ENCODE assay signal across 17 mouse cellular contexts in the genomic region with DNA sequence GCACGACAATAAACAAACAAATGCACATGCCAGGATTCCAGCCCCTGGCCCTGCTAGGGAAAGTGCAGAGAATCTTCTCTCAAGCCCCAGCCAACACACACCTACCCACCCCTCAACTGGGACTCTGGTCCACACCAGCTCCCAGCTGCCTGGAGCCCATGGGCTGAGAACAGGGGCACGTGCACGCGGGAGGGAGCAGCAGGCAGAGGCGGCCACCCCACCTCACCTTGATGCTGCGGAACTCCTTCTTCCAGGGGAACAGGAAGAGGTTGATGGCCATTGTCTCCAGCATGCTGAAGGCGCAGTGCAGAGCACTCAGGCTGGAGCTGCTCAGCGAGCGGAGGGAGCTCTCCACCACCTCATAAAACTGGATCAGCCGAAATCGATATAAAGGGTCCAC. TPM values are rescaled to one million over a fixed set of nuclear protein-coding genes. Genes with fewer than 3 reads are reported as not detected.
DNase-seq lines count a peak whose midpoint lies in the region; ATAC-seq and TF ChIP-seq lines count a peak whose summit lies in the region.
"Had no signal": no experiment of that assay in that cellular context is flagged by ENCODE, and none has a peak within 500 bp of the region (broad histone marks: within the 10 kb centered on the region; RNA-seq: fewer than 3 reads in every experiment).

No protein-coding gene starts in this region.

- no peak for TF ChIP-seq CTCF in hindbrain, postnatal 0 days (IDR thresholded peaks at IDR 0.05; ENCODE audit: low read depth)
- TF ChIP-seq CTCF in small intestine, adult 2 months (IDR thresholded peaks at IDR 0.05; ENCODE audit: extremely low read depth, insufficient read length, insufficient replicate concordance, low read depth, low read length), result no peak

- H3K36me3 ChIP-seq in hindbrain, postnatal 0 days (ENCODE audit: insufficient read depth, low read length), result peaks cover 21% of the 10 kb centered on the region
- peaks cover 41% of the 10 kb centered on the region for H3K36me3 ChIP-seq in hindbrain, embryonic 12.5 days
- H3K36me3 ChIP-seq in small intestine, adult 2 months (ENCODE audit: control insufficient read depth, insufficient read depth, low read length), result peaks cover 48% of the 10 kb centered on the region

- H3K27ac ChIP-seq in hindbrain, postnatal 0 days, result peak overlapping the region; percentile 70
- no peak overlapping the region for H3K27ac ChIP-seq in hindbrain, embryonic 12.5 days
- peak overlapping the region; percentile 90 for H3K27ac ChIP-seq in small intestine, adult 2 months (ENCODE audit: insufficient read depth, low read depth, low read length)
- H3K27ac ChIP-seq: embryonic facial prominence, embryonic 10.5 days; kidney, embryonic 15.5 days had no signal

- no peaks in the 10 kb centered on the region for H3K9me3 ChIP-seq in hindbrain, postnatal 0 days (ENCODE audit: low read length)
- H3K9me3 ChIP-seq in hindbrain, embryonic 12.5 days (replicated peaks), result no peaks in the 10 kb centered on the region
- H3K9me3 ChIP-seq: embryonic facial prominence, embryonic 10.5 days; heart, embryonic 15.5 days; kidney, embryonic 15.5 days had no signal

- DNase-seq in cerebellum, postnatal 10 days, result peak; percentile 41 to 61
- no peak for DNase-seq in cerebellum, adult 18-20 months
- DNase-seq in heart, adult 11 months, result peak; percentile 92
- no peak for DNase-seq in heart, adult 18-20 months
- DNase-seq in hindbrain, postnatal 0 days (ENCODE audit: low spot score), result no peak

- no peak overlapping the region for H3K4me3 ChIP-seq in hindbrain, postnatal 0 days (ENCODE audit: low read length)
- no peak overlapping the region for H3K4me3 ChIP-seq in hindbrain, embryonic 12.5 days
- peak overlapping the region; percentile 45 for H3K4me3 ChIP-seq in small intestine, adult 2 months (ENCODE audit: low read depth, low read length)
- H3K4me3 ChIP-seq: embryonic facial prominence, embryonic 10.5 days; heart, adult 2 months; heart, embryonic 15.5 days; kidney, embryonic 15.5 days had no signal

- no peak overlapping the region for H3K9ac ChIP-seq in hindbrain, postnatal 0 days (replicated peaks; ENCODE audit: low read length)
- H3K9ac ChIP-seq in hindbrain, embryonic 12.5 days, result no peak overlapping the region
- H3K9ac ChIP-seq: forebrain, postnatal 0 days; heart, embryonic 15.5 days; kidney, embryonic 15.5 days had no signal

- 0 out of 2 replicates have a peak overlapping the region, but pooled peaks have one; percentile 3 for H3K4me2 ChIP-seq in hindbrain, postnatal 0 days (ENCODE audit: low read depth, low read length)
- no peak overlapping the region for H3K4me2 ChIP-seq in hindbrain, embryonic 12.5 days (replicated peaks)
- H3K4me2 ChIP-seq: heart, embryonic 11.5 days; heart, embryonic 15.5 days; kidney, embryonic 15.5 days had no signal

- peaks cover 13% of the 10 kb centered on the region for H3K4me1 ChIP-seq in hindbrain, postnatal 0 days (ENCODE audit: insufficient read depth, low read length)
- 0 out of 2 replicates have a peak, but pooled peaks cover 4% of the 10 kb centered on the region for H3K4me1 ChIP-seq in hindbrain, embryonic 12.5 days
- H3K4me1 ChIP-seq in small intestine, adult 2 months (ENCODE audit: control insufficient read depth, insufficient read depth, insufficient read length, low read length), result peaks cover 49% of the 10 kb centered on the region
- H3K4me1 ChIP-seq: embryonic facial prominence, embryonic 10.5 days had no signal

- H3K27me3 ChIP-seq in hindbrain, postnatal 0 days (ENCODE audit: insufficient read depth, low read length), result no peaks in the 10 kb centered on the region
- no peaks in the 10 kb centered on the region for H3K27me3 ChIP-seq in hindbrain, embryonic 12.5 days
- H3K27me3 ChIP-seq in small intestine, adult 2 months (ENCODE audit: control insufficient read depth, insufficient read depth, low read length), result no peaks in the 10 kb centered on the region
- H3K27me3 ChIP-seq: CH12.LX; heart, embryonic 15.5 days; kidney, embryonic 15.5 days; Patski had no signal

- 87% methylated on average over 11 of the region's 11 CpGs for WGBS in hindbrain, postnatal 0 days
- 94% methylated on average over 11 of the region's 11 CpGs for WGBS in hindbrain, embryonic 12.5 days
- WGBS in small intestine, adult 2 months, result 63% methylated on average over 11 of the region's 11 CpGs

- no peak for ATAC-seq in hindbrain, postnatal 0 days
- ATAC-seq in hindbrain, embryonic 12.5 days (ENCODE audit: low FRiP score), result no peak
- ATAC-seq: activated CD4-positive, CD25-positive, alpha-beta regulatory T cell, adult 4 months had no signal

- no peak for TF ChIP-seq POLR2A in small intestine, adult 2 months (IDR thresholded peaks at IDR 0.05; ENCODE audit: low read depth, low read length)

RNA-seq across cellular contexts. Expression of gene Rnf114, which starts 7.5 kb away (rescaled TPM):
- 10 to 100 TPM; 72.0 to 72.3 TPM for total RNA-seq in heart, adult 18-20 months (2021)
- 68.7 and 89.6 TPM in 2 replicates for total RNA-seq in hindbrain, postnatal 0 days (2014; rRNA removed)
- polyA plus RNA-seq in hindbrain, postnatal 0 days (2015; fragmentation: Nextera tagmentation; extraction: Ambion mirVana), result 79.8 and 85.8 TPM in 2 replicates
- polyA plus RNA-seq in hindbrain, embryonic 12.5 days (2016; fragmentation: Nextera tagmentation; extraction: Ambion mirVana), result 120 TPM in 2 replicates
- polyA plus RNA-seq in small intestine, adult 2 months (2012; rRNA removed), result 50.5 and 116 TPM in 2 replicates

RNA-seq across cellular contexts. Expression of gene Spata2, which starts 7.8 kb away (rescaled TPM):
- total RNA-seq in heart, adult 18-20 months (2021), result 10 to 100 TPM; 13.1 to 16.4 TPM
- 41.3 and 45.6 TPM in 2 replicates for total RNA-seq in hindbrain, postnatal 0 days (2014; rRNA removed)
- polyA plus RNA-seq in hindbrain, postnatal 0 days (2015; fragmentation: Nextera tagmentation; extraction: Ambion mirVana), result 27.6 and 29.4 TPM in 2 replicates
- 20.8 and 25.3 TPM in 2 replicates for polyA plus RNA-seq in hindbrain, embryonic 12.5 days (2016; fragmentation: Nextera tagmentation; extraction: Ambion mirVana)
- polyA plus RNA-seq in small intestine, adult 2 months (2012; rRNA removed), result 25.4 and 54.9 TPM in 2 replicates

RNA-seq across cellular contexts. Expression of gene Snai1, which starts 53.1 kb away (rescaled TPM):
- 1 to 10 TPM; 1.2 to 2.1 TPM for total RNA-seq in heart, adult 18-20 months (2021)
- 0.93 and 1.2 TPM in 2 replicates for total RNA-seq in hindbrain, postnatal 0 days (2014; rRNA removed)
- 3.6 and 4.3 TPM in 2 replicates for polyA plus RNA-seq in hindbrain, postnatal 0 days (2015; fragmentation: Nextera tagmentation; extraction: Ambion mirVana)
- polyA plus RNA-seq in hindbrain, embryonic 12.5 days (2016; fragmentation: Nextera tagmentation; extraction: Ambion mirVana), result 30.1 and 39.0 TPM in 2 replicates
- 12.1 and 13.2 TPM in 2 replicates for polyA plus RNA-seq in small intestine, adult 2 months (2012; rRNA removed)
- total RNA-seq: hematopoietic stem cell, adult 5-6 weeks had no signal
- polyA plus RNA-seq: activated CD4-positive, CD25-positive, alpha-beta regulatory T cell, adult 4 months had no signal

Comparison
In these comparisons a context has a peak if more than half of its experiments do, and no peak if none do; other contexts are left out.
1. DNase-seq: peak in cerebellum, postnatal 10 days (2 of 2) and heart, adult 11 months (single experiment); none in cerebellum, adult 18-20 months (0 of 2), heart, adult 18-20 months (0 of 2) and hindbrain, postnatal 0 days (single experiment).